Mouse (Mus musculus) cerebellum, adult 2 months (tissue): Measurements from ENCODE around the gene Hrasls.

Experiments
- CTCF ChIP-seq: fragments of 200-500 bp; IDR thresholded peaks from 2 replicates; pipeline ENCODE4 v1.5.1; 2011; ENCODE audit warnings: low read depth, mild to moderate bottlenecking, control low read depth, low read length, moderate library complexity, borderline replicate concordance; ENCODE audit not compliant: insufficient read depth
- POLR2A ChIP-seq: fragments of 200-500 bp; IDR thresholded peaks from 2 replicates; pipeline ENCODE4 v1.6.1; 2011; ENCODE audit warnings: low read length, control low read depth, borderline replicate concordance; ENCODE audit not compliant: insufficient read depth

- TF ChIP-seq POLR2A (no peak), CTCF (no peak)
Observed at GRCm38 (mm10) chr16:29171741-29172140, 37.8 kb upstream of the Hrasls start.
